Mouse (Mus musculus) MEL (cell line): ENCODE results near the gene Scd4.

ENCODE experiments used
- BHLHE40 ChIP-seq: IDR thresholded peaks from 2 replicates; pipeline ENCODE4 v1.6.1; 2012; ENCODE audit warnings: low read depth, mild to moderate bottlenecking, inconsistent platforms, low read length, improper control_type of control experiment, borderline replicate concordance
- CTCF ChIP-seq, 3 experiments: IDR thresholded peaks in 2 of 3; conservative IDR thresholded peaks in 1 of 3; 2 replicates each; pipeline ENCODE4 v1.5.1; 2011 to 2012; ENCODE audit warnings: low read length in 3 of 3, low read depth in 2 of 3, mild to moderate bottlenecking in 2 of 3, improper control_type of control experiment in 1 of 3, inconsistent platforms in 1 of 3, mixed read lengths in 1 of 3, moderate library complexity in 1 of 3; ENCODE audit not compliant: control insufficient read depth in 1 of 3, insufficient read depth in 1 of 3, poor library complexity in 1 of 3, severe bottlenecking in 1 of 3
- GABPA ChIP-seq: IDR thresholded peaks from 2 replicates; pipeline ENCODE4 v1.6.1; 2012; ENCODE audit warnings: low read depth, mild to moderate bottlenecking, inconsistent platforms, low read length, improper control_type of control experiment, moderate library complexity
- NRF1 ChIP-seq: IDR thresholded peaks from 2 replicates; pipeline ENCODE4 v1.6.1; 2014; ENCODE audit warnings: low read depth, mild to moderate bottlenecking, inconsistent platforms, low read length, improper control_type of control experiment, moderate library complexity; ENCODE audit not compliant: poor library complexity, insufficient read depth, severe bottlenecking
- POLR2A ChIP-seq, 2 experiments: IDR thresholded peaks; 2 replicates each; pipeline ENCODE4 v1.6.1; 2011 to 2012; ENCODE audit warnings: low read length in 2 of 2, mild to moderate bottlenecking in 2 of 2, control low read depth in 1 of 2, improper control_type of control experiment in 1 of 2, low read depth in 1 of 2, moderate library complexity in 1 of 2; ENCODE audit not compliant: control insufficient read depth in 1 of 2, insufficient read depth in 1 of 2, poor library complexity in 1 of 2
- POLR2AphosphoS2 ChIP-seq: IDR thresholded peaks from 2 replicates; pipeline ENCODE4 v1.6.1; 2011; ENCODE audit warnings: low read length, improper control_type of control experiment
- SMC3 ChIP-seq: IDR thresholded peaks from 2 replicates; pipeline ENCODE4 v1.6.1; 2011; ENCODE audit warnings: low read depth, low read length, improper control_type of control experiment
- TAL1 ChIP-seq: IDR thresholded peaks from 2 replicates; pipeline ENCODE4 v1.6.1; 2012; ENCODE audit warnings: mild to moderate bottlenecking, inconsistent platforms, low read length, moderate library complexity, mixed read lengths
- TCF12 ChIP-seq: IDR thresholded peaks from 2 replicates; pipeline ENCODE4 v1.6.1; 2014; ENCODE audit warnings: low read depth, mild to moderate bottlenecking, inconsistent platforms, low read length, improper control_type of control experiment, moderate library complexity
- USF1 ChIP-seq: IDR thresholded peaks from 2 replicates; pipeline ENCODE4 v1.6.1; 2014; ENCODE audit warnings: low read depth, mild to moderate bottlenecking, inconsistent platforms, low read length, improper control_type of control experiment, moderate library complexity
- ZKSCAN1 ChIP-seq: IDR thresholded peaks from 2 replicates; pipeline ENCODE4 v1.6.1; 2012; ENCODE audit warnings: low read depth, mild to moderate bottlenecking, inconsistent platforms, low read length, improper control_type of control experiment, moderate library complexity

GRCm38 (mm10) chr19:44299902-44300301 lies 33.0 kb upstream of the Scd4 start:
- no peak for TF ChIP-seq BHLHE40
- no peak for TF ChIP-seq NRF1
- no peak for TF ChIP-seq USF1
- TF ChIP-seq TAL1, result no peak
- TF ChIP-seq GABPA, result no peak
- TF ChIP-seq ZKSCAN1, result no peak
- TF ChIP-seq CTCF (IDR thresholded peaks at IDR 0.05 in 2 of 3, conservative IDR thresholded peaks at IDR 0.05 in 1 of 3; ENCODE audit: control insufficient read depth in 1 of 3, insufficient read depth in 1 of 3, low read depth in 2 of 3, low read length in 3 of 3, poor library complexity in 1 of 3, severe bottlenecking in 1 of 3), result no peak
- no peak for TF ChIP-seq POLR2AphosphoS2
- peak; percentile 32; the same call in 1 of the 2 replicates for TF ChIP-seq TCF12
- no peak for TF ChIP-seq POLR2A (IDR thresholded peaks at IDR 0.05; ENCODE audit: control insufficient read depth in 1 of 2, insufficient read depth in 1 of 2, low read depth in 1 of 2, low read length in 2 of 2, poor library complexity in 1 of 2)
- no peak; the same call in 1 of the 2 replicates for TF ChIP-seq SMC3
